Mouse (Mus musculus) forebrain, embryonic 12.5 days (tissue): ENCODE data around the gene Efcab9. TPM values are rescaled to one million over a fixed set of nuclear protein-coding genes. Genes with fewer than 3 reads are reported as not detected.

ENCODE experiments used
- ATAC-seq: fragments of 200-750 bp; cut with Nextera tagmentation; 2 replicates; pipeline ENCODE4 v1.8.0; 2017; ENCODE audit warnings: moderate TSS enrichment; ENCODE audit not compliant: low FRiP score
- H3K27ac ChIP-seq: fragments of 300-500 bp; sonication (generic); 2 replicates; pipeline ENCODE4 v1.5.1; 2016; ENCODE audit warnings: mild to moderate bottlenecking
- H3K27me3 ChIP-seq: fragments of 300-500 bp; sonication (generic); 2 replicates; pipeline ENCODE4 v1.6.1; 2016; ENCODE audit warnings: mild to moderate bottlenecking
- H3K36me3 ChIP-seq: fragments of 300-500 bp; sonication (generic); replicated peaks from 2 replicates; pipeline ENCODE4 v1.6.1; 2016; ENCODE audit warnings: mild to moderate bottlenecking
- H3K4me1 ChIP-seq: fragments of 300-500 bp; sonication (generic); 2 replicates; pipeline ENCODE4 v1.6.1; 2016
- H3K4me2 ChIP-seq: fragments of 300-500 bp; sonication (generic); 2 replicates; pipeline ENCODE4 v1.6.1; 2016; ENCODE audit warnings: mild to moderate bottlenecking, moderate library complexity
- H3K4me3 ChIP-seq: fragments of 300-500 bp; sonication (generic); replicated peaks from 2 replicates; pipeline ENCODE4 v1.5.1; 2016; ENCODE audit warnings: mild to moderate bottlenecking
- H3K9ac ChIP-seq: fragments of 300-500 bp; sonication (generic); 2 replicates; pipeline ENCODE4 v1.6.1; 2016; ENCODE audit warnings: mild to moderate bottlenecking
- H3K9me3 ChIP-seq: fragments of 300-500 bp; sonication (generic); 2 replicates; pipeline ENCODE4 v1.6.1; 2016
- WGBS: fragments of 180-500 bp; shearing (Covaris S2); methylation state at CpG from one replicate; pipeline ENCODE4 v1.1.7; 2016; 5-methylcytosine and 5-hydroxymethylcytosine counted together
- polyA plus RNA-seq: library from polyadenylated mRNA; unstranded; fragments of >200 nt; fragmentation: Nextera tagmentation; extraction: Ambion mirVana; gene quantifications from 2 replicates; pipeline ENCODE4 v1.2.1, GENCODE M21; 2016

Efcab9 gene
- polyA plus RNA-seq, 1 experiment from 2014 or later, result 0.27 TPM

DNA sequence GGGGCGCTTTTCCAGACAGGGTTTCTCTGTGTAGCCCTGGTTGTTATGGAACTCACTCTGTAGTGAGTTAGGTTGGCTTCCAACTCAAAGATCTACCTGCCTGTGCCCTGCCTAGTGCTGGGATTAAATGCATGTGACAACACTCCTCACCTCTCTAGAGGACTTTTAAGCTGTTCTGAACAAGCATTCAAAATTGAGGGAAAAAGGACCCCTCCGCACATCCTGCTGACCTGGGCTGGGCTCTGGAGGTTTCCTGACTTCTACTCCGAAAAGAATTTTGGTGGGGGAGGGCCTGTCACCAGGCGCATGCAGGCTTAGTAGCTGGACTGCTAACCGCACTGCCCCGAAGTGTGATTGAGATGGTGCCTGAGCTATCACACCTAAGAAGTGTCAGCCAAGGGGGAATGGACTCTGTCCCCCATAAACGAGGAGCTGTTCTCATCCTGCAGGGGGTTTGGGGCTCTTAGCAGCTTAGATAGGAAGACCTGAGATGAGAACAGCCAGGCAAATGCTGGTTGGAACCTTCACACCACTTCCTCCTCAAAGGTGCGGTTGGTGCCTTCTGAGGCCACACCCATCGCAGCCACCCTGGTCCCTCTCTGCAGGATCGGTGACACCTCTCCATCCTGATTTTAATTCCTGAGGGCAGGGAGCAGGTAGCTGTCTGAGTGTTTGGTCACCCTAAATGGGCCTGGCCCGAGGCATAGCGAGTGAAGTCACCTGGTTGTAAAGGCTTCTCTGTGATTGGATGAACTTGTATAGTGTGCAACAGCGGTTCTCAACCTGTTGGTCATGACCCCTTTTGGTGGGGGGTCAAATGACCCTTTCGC, 21.6 kb upstream of the Efcab9 start:
- Histone ChIP-seq H3K27me3 (no peaks in the 10 kb centered on the region), H3K9me3 (no peaks in the 10 kb centered on the region), H3K36me3 (no peaks in the 10 kb centered on the region), H3K27ac (no peak overlapping the region), H3K9ac (no peak overlapping the region), H3K4me3 (no peak overlapping the region), H3K4me1 (peaks cover 29% of the 10 kb centered on the region), H3K4me2 (no peak overlapping the region)
- WGBS, result 84% methylated on average over 14 of the region's 14 CpGs
- no peak for ATAC-seq

- WGBS, result 71% methylated on average over 13 of the region's 13 CpGs
- Histone ChIP-seq H3K4me1 (peaks cover 31% of the 10 kb centered on the region), H3K4me2 (no peak overlapping the region), H3K9me3 (no peaks in the 10 kb centered on the region), H3K4me3 (no peak overlapping the region), H3K27ac (no peak overlapping the region), H3K9ac (no peak overlapping the region), H3K36me3 (no peaks in the 10 kb centered on the region), H3K27me3 (no peaks in the 10 kb centered on the region)
- no peak for ATAC-seq
Measured at GRCm38 (mm10) chr11:32552401-32553090, 20.7 kb upstream of the Efcab9 start.

DNA sequence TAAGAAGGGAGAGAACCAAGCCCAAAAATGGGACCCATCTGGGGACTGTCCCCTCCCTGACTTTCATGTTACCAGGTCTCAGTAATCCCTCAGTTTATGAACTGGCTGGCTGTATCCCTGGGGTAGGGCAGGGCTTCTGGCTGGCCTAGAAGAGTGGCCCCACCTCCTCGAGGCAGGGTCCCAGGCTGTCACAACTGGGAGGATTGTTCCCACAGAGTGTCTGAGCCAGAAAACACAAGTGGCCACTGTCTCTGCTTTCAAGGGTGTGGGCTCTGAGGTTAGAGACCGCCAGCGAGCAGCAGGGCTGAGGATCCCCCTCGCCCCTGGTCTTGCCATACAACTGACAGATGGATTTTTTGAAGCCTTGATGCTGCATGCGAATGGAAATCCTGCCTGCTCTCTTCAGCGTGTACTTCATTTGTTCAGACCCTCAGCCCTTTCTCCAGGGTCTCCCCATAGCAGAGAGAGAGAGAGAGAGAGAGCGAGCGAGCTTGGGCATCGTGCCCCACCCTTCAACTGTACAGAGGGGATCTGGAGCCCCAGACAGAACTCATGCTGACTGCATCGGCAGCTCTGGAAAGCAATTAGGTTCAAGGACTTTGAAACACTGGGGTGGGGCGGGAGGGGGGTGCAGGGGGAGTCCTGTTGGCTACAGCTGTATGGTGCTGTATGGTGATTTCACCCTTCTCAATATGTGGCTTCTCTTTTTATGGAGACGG, 19.9 kb upstream of the Efcab9 start:
- Histone ChIP-seq H3K4me1 (peaks cover 31% of the 10 kb centered on the region), H3K27me3 (no peaks in the 10 kb centered on the region), H3K9ac (no peak overlapping the region), H3K4me3 (no peak overlapping the region), H3K9me3 (no peaks in the 10 kb centered on the region), H3K36me3 (no peaks in the 10 kb centered on the region), H3K27ac (0 out of 2 replicates have a peak overlapping the region, but pooled peaks have one; percentile 53), H3K4me2 (no peak overlapping the region)
- 57% methylated on average over 12 of the region's 12 CpGs for WGBS
- ATAC-seq, result peak; percentile 39; the same call in 1 of the 2 replicates

- H3K27me3 ChIP-seq, result no peaks in the 10 kb centered on the region
- no peak overlapping the region for H3K9ac ChIP-seq
- 94% methylated on average over 4 of the region's 4 CpGs for WGBS
- no peak overlapping the region for H3K4me2 ChIP-seq
- no peak overlapping the region for H3K4me3 ChIP-seq
- H3K4me1 ChIP-seq, result peaks cover 31% of the 10 kb centered on the region
- no peaks in the 10 kb centered on the region for H3K36me3 ChIP-seq
- no peaks in the 10 kb centered on the region for H3K9me3 ChIP-seq
- no peak for ATAC-seq
- no peak overlapping the region for H3K27ac ChIP-seq
Measured at GRCm38 (mm10) chr11:32551056-32551455, 19.2 kb upstream of the Efcab9 start.

DNA sequence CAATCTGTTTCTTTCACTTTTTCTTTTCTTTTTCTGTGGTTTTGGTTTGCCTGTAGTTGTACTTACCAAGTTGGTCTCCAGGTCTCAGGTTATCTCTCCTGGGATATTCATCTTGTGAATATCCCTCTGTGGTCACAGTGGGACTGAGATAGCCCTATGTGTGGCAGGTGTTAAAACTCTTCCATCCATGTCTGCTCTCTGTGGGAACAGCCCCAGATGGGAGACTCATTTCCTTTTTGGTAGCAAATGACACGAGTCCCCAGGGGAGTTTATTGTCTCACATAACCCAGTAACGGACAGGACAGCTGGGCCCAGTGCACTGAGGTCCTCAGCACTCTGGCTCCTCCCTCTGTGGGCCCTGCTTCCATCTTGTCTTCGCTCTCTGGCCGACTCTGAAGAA, 18.2 kb upstream of the Efcab9 start:
- Histone ChIP-seq H3K27ac (no peak overlapping the region), H3K36me3 (no peaks in the 10 kb centered on the region), H3K27me3 (no peaks in the 10 kb centered on the region), H3K4me3 (no peak overlapping the region), H3K4me1 (peaks cover 31% of the 10 kb centered on the region), H3K9me3 (no peaks in the 10 kb centered on the region), H3K4me2 (no peak overlapping the region), H3K9ac (no peak overlapping the region)
- ATAC-seq, result no peak
- 62% methylated on average over 4 of the region's 4 CpGs for WGBS

DNA sequence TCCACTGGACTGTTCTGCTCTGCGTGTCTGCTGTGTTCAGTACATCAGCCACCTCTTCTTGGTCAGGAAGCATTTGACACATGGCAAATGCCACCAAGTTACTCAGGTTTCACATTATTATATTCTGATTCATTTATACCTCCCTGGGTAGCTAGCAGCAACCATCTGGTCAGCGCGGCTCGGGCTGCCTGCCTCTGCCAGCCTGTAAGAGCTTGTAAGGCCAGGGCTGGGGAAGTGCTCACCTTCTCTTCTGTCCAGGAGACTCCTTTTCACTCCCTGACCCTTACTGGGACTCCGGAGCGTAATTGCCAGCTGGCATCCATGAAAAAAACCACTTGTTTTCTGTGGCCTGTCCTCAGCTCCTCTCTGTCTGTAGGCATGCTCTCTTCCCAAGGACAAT, 17.4 kb upstream of the Efcab9 start:
- no peaks in the 10 kb centered on the region for H3K36me3 ChIP-seq
- no peak overlapping the region for H3K9ac ChIP-seq
- H3K27ac ChIP-seq, result no peak overlapping the region
- no peaks in the 10 kb centered on the region for H3K27me3 ChIP-seq
- no peak overlapping the region for H3K4me3 ChIP-seq
- 66% methylated on average over 6 of the region's 6 CpGs for WGBS
- H3K4me2 ChIP-seq, result no peak overlapping the region
- H3K9me3 ChIP-seq, result no peaks in the 10 kb centered on the region
- peaks cover 31% of the 10 kb centered on the region for H3K4me1 ChIP-seq
- ATAC-seq, result no peak

- no peak overlapping the region for H3K4me2 ChIP-seq
- ATAC-seq, result no peak
- no peak overlapping the region for H3K4me3 ChIP-seq
- no peaks in the 10 kb centered on the region for H3K9me3 ChIP-seq
- no peak overlapping the region for H3K9ac ChIP-seq
- H3K27ac ChIP-seq, result no peak overlapping the region
- no peaks in the 10 kb centered on the region for H3K36me3 ChIP-seq
- H3K27me3 ChIP-seq, result no peaks in the 10 kb centered on the region
- peaks cover 31% of the 10 kb centered on the region for H3K4me1 ChIP-seq
- WGBS, result 93% methylated on average over 4 of the region's 4 CpGs
Measured at GRCm38 (mm10) chr11:32548240-32548639, 16.4 kb upstream of the Efcab9 start.

- Histone ChIP-seq H3K27me3 (no peaks in the 10 kb centered on the region), H3K9ac (no peak overlapping the region), H3K4me3 (no peak overlapping the region), H3K9me3 (no peaks in the 10 kb centered on the region), H3K36me3 (no peaks in the 10 kb centered on the region), H3K4me1 (peaks cover 30% of the 10 kb centered on the region), H3K4me2 (no peak overlapping the region), H3K27ac (no peak overlapping the region)
- 75% methylated on average over 10 of the region's 10 CpGs for WGBS
- ATAC-seq, result no peak
Measured at GRCm38 (mm10) chr11:32547391-32547947, 15.6 kb upstream of the Efcab9 start.

DNA sequence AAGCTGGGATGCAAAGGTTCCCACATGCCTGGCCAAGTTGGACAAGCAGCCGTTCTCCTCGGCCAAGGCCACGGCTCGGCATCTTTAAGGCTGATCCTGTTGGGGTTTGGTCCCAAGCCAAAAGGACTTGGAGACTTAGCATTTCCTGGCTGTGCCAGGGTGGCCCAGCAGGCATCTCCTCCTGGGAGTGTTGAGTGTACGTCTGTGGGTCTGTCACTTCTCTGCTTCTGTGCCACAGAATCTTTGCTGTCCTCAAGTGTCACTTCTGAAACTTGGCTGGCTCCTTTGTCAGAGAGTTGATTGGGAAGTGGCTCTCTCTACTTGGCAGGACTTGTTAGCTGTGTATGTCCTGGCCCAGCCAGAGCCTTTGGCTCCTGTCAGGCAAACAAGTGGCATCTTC, 14.6 kb upstream of the Efcab9 start:
- Histone ChIP-seq H3K4me2 (no peak overlapping the region), H3K36me3 (no peaks in the 10 kb centered on the region), H3K9me3 (no peaks in the 10 kb centered on the region), H3K9ac (no peak overlapping the region), H3K4me3 (no peak overlapping the region), H3K4me1 (peaks cover 20% of the 10 kb centered on the region), H3K27ac (no peak overlapping the region), H3K27me3 (no peaks in the 10 kb centered on the region)
- 89% methylated on average over 5 of the region's 5 CpGs for WGBS
- no peak for ATAC-seq

DNA sequence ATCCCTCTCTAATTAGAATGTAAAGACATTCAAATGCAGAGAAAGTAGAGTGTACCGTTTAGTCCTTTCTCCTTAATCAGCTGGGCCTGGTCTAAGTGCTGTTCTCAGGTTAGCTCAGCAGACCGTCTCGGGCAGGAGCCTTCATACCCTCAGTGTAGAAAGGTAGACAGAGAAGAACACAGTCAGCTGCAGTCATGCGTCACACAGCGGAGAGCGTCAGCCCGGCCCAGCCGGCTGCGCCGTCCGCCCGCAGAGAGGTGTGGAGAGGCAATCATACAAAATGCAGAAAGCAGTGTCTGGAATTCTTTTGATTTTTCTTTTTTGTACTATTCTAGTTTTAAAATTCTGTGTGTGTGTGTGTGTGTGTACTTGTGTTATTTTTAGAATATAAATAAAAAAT, 13.7 kb upstream of the Efcab9 start:
- no peaks in the 10 kb centered on the region for H3K36me3 ChIP-seq
- no peak overlapping the region for H3K9ac ChIP-seq
- no peak for ATAC-seq
- H3K4me1 ChIP-seq, result peaks cover 19% of the 10 kb centered on the region; the same call in 1 of the 2 replicates
- no peak overlapping the region for H3K4me3 ChIP-seq
- no peak overlapping the region for H3K4me2 ChIP-seq
- no peaks in the 10 kb centered on the region for H3K9me3 ChIP-seq
- 0 out of 2 replicates have a peak, but pooled peaks cover 1% of the 10 kb centered on the region for H3K27me3 ChIP-seq
- 69% methylated on average over 12 of the region's 12 CpGs for WGBS
- no peak overlapping the region for H3K27ac ChIP-seq

DNA sequence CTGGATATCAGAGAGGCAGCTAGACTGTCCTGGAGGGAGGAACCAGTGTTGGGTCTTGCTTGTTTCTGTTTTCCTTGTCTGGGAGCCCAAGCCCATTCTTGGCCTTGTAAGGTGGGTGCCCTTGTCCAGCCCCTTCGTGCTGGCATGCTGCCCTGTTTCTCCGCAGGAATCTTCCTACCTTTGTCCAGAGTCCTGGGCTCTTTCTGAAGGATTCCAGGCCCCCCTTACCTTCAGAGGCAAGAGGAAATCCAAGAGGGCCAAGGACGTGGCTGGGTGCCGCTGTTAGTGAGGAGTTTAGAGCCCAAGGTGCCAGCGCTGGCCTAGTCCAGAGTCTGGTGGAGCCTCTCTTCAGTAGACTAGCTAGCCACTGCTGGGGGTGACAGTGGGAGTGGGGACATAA, 12.6 kb upstream of the Efcab9 start:
- 85% methylated on average over 5 of the region's 5 CpGs for WGBS
- Histone ChIP-seq H3K36me3 (no peaks in the 10 kb centered on the region), H3K9me3 (no peaks in the 10 kb centered on the region), H3K4me2 (no peak overlapping the region), H3K4me1 (peaks cover 15% of the 10 kb centered on the region; the same call in 1 of the 2 replicates), H3K27me3 (peaks cover 10% of the 10 kb centered on the region; the same call in 1 of the 2 replicates), H3K27ac (no peak overlapping the region), H3K4me3 (no peak overlapping the region), H3K9ac (no peak overlapping the region)
- no peak for ATAC-seq

- Histone ChIP-seq H3K27me3 (peaks cover 13% of the 10 kb centered on the region), H3K9me3 (no peaks in the 10 kb centered on the region), H3K9ac (no peak overlapping the region), H3K4me1 (peaks cover 10% of the 10 kb centered on the region; the same call in 1 of the 2 replicates), H3K4me3 (no peak overlapping the region), H3K4me2 (no peak overlapping the region), H3K36me3 (no peaks in the 10 kb centered on the region), H3K27ac (no peak overlapping the region)
- WGBS, result 87% methylated on average over 6 of the region's 6 CpGs
- ATAC-seq, result no peak
Measured at GRCm38 (mm10) chr11:32544041-32544440, 12.2 kb upstream of the Efcab9 start.
